Mouse (Mus musculus) R1 (cell line): ENCODE data around the gene Gstp2.
A peak's percentile ranks its signal among the peaks of the same experiment; 100 is the strongest.
"Not testable (repeated sequence)": the region's sequence is repeated elsewhere in the genome, so short reads cannot be mapped to it uniquely, and the experiment has no call there.

ENCODE experiments used
- DNase-seq: peaks from one replicate; pipeline ENCODE4 v3.0.0-alpha.2; 2018; ENCODE audit warnings: low read depth, low spot score

Gstp2 gene

GRCm38 (mm10) chr19:4070311-4070710 is 24.5 kb upstream of the Gstp2 start:
- no peak for DNase-seq

- DNase-seq: no peak
Measured at GRCm38 (mm10) chr19:4068717-4069410, 23.0 kb upstream of the Gstp2 start.

DNA sequence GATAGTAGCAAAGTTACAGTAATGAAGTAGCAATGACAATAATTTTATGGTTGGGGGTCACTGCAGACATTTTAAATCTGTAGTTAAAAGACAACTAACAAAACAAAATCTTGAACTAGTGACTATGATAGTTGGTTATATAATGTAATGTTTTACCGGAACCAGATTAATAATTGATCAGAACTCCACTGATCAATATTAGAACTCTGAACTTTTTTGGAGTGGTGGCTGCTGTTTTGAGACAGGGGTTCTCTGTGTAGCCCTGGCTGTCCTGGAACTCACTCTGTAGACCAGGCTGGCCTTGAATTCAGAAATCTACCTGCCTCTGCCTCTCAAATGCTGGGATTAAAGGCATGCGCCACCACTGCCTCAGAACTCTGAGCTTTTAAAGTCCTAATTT is 22.4 kb upstream of the Gstp2 start:
- DNase-seq: not testable (repeated sequence)

GRCm38 (mm10) chr19:4066877-4067276 is 21.1 kb upstream of the Gstp2 start:
- DNase-seq: no peak

GRCm38 (mm10) chr19:4066280-4066679 is 20.5 kb upstream of the Gstp2 start:
- no peak for DNase-seq

- not testable (repeated sequence) for DNase-seq
Measured at GRCm38 (mm10) chr19:4064501-4064900, 18.7 kb upstream of the Gstp2 start.

DNA sequence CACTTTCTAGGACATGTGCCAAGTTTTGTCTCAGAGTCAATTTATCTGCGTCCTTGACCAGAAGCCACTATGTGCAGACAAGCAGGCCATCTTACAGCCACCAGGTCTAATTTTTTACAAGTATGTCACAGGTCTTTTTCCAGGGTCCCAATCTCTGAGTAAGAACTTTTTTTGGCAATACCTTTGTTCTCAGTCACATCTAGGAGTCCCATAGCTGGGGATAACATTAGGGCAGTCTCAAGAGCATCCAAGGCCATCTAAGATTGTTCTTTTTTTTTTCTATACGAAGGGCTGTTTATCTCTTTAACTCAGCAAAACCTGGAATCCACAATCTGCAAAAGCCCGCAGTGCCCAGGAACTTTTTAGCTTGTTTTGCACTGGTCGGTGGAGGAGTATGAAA is 17.5 kb upstream of the Gstp2 start:
- DNase-seq: not testable (repeated sequence)

DNA sequence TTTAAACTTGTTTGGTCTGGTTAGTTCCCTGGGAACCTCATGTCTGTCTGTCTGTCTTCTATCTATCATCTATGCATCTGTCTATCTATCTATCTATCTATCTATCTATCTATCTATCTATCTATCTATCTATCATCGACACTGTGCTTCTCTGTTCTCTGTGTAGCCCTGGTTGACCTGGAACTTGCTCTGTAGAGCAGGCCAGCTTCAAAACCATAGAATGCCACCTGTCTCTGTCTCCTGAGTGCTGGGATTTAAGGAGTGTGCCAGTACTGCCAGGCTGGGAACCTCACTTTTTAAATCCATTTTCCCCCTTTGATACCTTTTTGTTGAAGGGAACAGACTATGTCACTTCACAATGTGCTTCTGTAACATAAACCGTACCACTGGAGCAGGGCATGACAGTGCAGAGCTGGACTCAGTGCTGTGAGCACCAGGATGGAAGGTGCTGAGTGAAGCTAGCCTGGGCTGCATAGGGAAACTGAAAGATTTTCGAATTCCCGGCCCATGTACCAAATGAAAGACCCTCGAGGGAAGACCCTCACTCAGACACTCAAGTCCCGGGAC is 15.2 kb upstream of the Gstp2 start:
- DNase-seq: no peak

DNA sequence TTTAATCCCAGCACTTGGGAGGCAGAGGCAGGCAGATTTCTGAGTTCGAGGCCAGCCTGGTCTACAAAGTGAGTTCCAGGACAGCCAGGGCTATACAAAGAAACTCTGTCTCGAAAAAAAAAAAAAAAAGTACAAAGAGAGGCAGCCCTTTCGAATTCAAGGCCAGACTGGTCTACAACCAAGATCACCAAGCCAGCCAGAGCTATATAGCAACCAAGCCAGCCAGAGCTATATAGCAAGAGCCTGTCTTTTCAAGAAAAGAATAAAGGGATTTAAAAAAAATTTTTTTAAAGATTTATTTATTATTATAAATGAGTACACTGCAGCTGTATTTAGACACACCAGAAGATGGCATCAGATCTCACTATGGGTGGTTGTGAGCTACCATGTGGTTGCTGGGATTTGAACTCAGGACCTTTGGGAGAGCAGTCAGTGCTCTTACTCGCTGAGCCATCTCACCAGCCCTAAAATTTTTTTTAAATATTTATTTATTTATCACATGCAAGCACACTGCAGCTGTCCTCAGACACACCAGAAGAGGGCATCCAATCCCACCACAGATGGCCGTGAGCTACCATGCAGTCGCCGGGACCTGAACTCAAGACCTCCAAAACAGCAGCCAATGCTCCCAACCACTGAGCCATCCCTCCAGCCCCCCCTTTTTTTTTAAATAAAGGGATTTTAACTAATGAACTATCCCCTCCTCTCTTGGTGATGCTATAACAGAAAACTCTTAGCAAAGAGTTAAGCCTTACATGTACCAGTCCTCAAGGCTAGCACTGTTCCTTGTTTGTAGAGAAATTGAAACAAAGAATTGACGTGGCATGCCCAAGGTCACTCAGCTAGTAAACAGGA is 14.4 kb upstream of the Gstp2 start:
- not testable (repeated sequence) for DNase-seq

DNA sequence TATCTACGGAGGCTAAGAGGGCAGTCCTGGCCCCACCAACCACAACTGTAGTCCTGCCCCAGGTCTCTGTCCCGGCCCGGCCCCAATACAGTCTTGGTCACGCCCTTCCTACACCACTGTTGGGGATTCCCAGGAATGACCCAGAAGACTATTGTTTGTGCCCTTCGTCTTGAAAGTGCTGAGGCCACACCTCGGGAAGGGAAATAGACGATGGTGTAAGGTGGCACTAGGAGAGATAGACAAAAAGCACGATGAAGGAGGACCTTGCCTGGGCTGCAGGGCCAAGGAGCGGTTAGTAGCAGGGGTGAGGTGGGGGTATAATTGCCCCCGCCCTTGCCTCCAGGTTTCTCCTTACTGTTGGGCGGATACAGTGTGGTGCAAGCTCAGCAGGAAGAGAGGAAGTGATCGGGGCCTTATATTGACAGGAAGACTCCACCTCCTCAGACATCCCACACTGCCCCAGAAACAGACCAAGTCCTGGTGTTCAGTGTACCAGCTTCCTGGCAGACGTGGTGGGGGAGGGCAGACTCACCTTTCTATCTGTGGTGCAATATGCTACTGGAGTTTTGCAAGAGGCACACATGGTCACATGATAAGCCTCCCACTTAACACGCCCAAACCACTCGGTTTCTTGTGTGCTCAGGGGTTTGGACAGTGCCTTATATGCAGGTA is 13.4 kb upstream of the Gstp2 start, which contains the start of gene Gstp3:
Gene Gstp3, minus strand, starts transcription at position 501 of the 672 bp plus-strand sequence.
- peak; percentile 88 for DNase-seq

DNA sequence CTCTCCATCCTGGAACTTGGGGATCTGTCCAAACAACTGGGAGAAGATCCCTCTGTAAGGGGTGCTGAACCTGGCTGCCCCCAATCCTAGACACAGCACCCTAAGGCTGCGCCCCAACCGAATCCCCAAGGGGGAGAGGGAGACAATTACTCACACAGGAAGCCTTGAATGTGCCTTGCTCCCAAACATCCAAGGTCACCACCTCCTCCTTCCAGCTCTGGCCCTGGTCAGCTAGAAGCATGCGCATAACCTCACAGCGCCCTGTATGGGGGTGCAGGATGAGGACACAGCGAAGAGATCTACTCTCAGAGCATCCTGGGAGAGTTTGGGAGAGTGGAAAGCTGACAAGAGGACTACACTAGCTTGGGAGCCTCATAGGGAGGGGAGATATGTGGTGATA is 12.8 kb upstream of the Gstp2 start:
- DNase-seq: no peak

GRCm38 (mm10) chr19:4057962-4058361 is 12.1 kb upstream of the Gstp2 start:
- no peak for DNase-seq

GRCm38 (mm10) chr19:4057389-4057788 is 11.6 kb upstream of the Gstp2 start:
- DNase-seq: no peak

- no peak for DNase-seq
Measured at GRCm38 (mm10) chr19:4056727-4057126, 10.9 kb upstream of the Gstp2 start.

DNA sequence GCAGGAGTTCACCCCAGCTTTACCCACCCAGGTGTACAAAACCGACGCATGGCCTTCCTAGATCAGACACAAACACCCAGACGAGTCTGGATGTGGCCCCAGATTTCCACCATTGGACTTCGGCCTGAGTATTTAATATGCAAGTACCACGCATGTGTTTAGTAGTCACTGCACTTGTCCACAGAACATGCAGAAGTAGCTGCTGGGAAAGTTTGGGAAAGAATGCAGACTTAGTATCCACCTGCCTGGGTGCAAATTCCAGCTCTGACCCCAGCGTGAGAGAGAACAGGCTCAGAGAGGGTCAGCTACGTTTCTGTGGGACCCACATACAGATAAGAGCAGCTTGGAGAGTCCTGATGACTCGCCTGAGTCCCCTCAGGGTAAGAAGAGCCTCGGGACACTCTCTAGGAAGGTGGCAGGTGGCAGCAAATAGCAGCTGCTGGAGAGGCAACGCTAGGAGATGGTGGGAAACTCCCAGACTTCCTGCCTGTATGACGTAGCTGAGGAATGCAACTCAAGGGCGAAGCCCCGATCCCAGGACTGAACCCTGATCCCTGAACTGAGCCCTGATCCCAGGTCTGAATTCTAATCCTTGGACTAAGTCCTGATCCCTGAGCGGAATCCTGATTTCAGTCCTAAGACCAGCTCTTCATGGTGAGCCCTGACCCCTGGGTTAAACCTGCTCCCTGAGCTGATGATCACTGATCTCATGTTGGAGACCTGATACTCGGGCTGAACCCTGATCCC is 10.3 kb upstream of the Gstp2 start:
- DNase-seq: peak; percentile 75

GRCm38 (mm10) chr19:4055216-4055946 is 9.6 kb upstream of the Gstp2 start:
- no peak for DNase-seq

- no peak for DNase-seq
Measured at GRCm38 (mm10) chr19:4054613-4055012, 8.8 kb upstream of the Gstp2 start.

- no peak for DNase-seq
Measured at GRCm38 (mm10) chr19:4052516-4053030, 6.8 kb upstream of the Gstp2 start.

- peak; percentile 77 for DNase-seq
Measured at GRCm38 (mm10) chr19:4051741-4052515, 6.1 kb upstream of the Gstp2 start.

DNA sequence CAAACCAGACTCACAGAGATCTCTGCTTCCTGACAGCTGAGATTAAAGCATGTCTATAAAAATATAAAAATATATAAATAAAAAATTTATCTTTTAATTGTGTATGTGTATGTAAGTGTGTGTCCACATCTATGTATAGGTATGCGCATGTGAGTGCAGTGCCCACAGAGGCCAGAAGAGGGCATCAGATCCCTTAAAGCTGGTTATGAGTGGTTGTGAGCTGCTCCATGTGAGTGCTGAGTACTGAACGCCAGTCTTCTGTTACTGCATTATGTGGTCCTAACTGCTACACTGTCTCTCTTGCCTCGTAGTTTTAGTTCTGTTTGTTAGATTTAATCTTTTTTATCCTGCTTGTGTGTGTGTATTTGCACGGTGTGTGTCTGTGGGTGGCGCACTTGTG is 5.2 kb upstream of the Gstp2 start:
- peak; percentile 70 for DNase-seq
